Mouse (Mus musculus): ENCODE data around the gene Dusp8. TPM values are rescaled to one million over a fixed set of nuclear protein-coding genes. Genes with fewer than 3 reads are reported as not detected.
A peak's percentile ranks its signal among the peaks of the same experiment; 100 is the strongest.

The Dusp8 gene
- total RNA-seq, 1 experiment from 2014 or later: 8.4 TPM

GRCm38 (mm10) chr7:142050536-142050935, 45.1 kb downstream of the Dusp8 start:
- DNase-seq: no peak

DNA sequence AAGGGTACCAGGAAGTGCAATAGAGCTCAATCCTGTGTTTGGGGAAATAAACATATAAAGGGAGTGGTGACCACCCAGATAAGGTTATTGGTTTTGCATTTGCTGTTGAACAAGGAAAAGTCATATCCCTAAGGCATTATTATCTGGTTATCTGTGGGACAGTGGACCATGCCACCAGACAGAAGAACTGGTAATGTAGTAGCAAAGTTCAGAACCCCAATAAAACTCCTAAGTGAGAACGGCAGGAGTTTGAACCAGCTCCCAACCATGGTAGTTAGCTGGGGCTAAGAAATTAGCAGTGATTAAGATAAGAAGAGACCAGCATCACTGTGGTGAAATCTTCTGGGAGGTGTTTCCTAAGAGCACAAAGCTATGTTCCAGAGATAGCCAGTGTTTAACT, 49.7 kb downstream of the Dusp8 start:
- DNase-seq: no peak

GRCm38 (mm10) chr7:142045344-142045743, 50.3 kb downstream of the Dusp8 start:
- DNase-seq: no peak

DNA sequence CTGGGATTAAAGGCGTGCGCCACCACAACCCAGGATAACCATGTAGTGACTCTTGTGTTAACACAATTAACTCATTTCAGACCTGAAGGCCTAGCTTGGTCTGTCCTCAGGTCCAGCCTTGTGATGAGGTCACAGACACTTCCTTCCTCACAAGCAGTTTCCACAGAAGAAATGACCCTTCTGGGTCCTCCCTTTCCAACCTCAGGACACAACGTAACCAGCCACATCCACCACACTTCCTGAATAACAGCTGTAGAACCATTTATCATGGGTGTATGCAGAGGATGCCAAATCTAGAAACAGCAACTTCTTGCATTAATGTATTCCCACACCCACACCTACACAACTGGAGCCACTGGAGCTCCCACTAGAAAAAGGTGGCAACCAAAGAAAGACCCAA, 54.9 kb downstream of the Dusp8 start:
- DNase-seq: peak; percentile 18

DNA sequence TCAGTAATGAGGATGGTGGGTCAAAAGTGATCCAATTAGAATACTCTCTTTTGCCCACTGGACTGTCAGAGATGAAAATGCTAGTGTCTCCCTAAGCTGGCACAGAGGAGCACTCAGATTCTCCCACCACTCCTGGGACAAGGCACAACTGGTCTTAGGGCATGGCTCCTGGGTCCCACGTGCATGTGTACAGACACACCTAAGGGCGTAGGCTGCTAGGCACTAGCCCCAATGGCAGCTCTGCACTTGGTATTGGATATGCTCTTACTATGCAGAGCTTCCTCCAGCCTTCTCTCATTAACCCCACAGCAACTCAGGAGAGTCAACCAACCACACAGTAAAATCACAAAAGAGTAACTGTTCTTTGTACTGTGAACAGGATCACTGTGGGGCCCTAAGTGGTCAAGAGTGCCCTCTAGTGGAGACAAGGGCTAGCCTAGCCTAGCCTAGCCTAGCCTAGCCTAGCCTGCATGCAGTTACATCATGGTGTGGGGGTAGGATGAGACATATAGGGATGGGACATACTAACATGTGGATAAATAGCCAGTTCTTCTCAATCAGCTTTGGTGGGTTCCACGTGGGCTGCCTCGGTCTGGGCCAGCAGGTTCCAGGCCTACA, 58.0 kb downstream of the Dusp8 start:
- DNase-seq: peak; percentile 54

- DNase-seq: no peak
These were observed 60.4 kb downstream of the Dusp8 start for GRCm38 (mm10) chr7:142035048-142035811.

DNA sequence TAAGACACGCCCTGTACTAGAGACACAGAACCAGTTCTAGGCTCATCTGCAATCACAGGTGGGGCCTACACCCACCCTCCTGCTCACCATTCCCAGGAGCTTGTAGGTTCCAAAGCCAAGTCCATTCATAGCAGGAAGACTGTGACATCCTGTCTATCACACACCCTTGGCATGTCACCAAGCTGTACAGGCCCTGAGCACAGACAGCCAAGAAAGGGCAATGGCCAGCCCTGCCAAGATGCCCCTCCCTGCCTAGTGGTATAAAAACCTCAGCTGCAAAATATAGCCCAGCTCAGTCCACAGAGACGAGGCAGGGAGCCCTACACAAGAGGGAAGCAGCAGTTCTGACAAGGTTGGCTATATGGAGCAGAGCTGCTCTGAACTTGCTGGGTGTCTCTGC, 61.4 kb downstream of the Dusp8 start:
- DNase-seq: peak; percentile 45

- no peak for DNase-seq
These were observed 65.6 kb downstream of the Dusp8 start for GRCm38 (mm10) chr7:142030073-142030472.

Other genes with a start within 250 kb of the Dusp8 start
- 47.8 and 52.5 TPM in 2 replicates for gene Tollip, start 177.3 kb downstream of the Dusp8 start, total RNA-seq (2021)
- gene Brsk2, start 146.1 kb downstream of the Dusp8 start, total RNA-seq (2021): 3.0 and 4.0 TPM in 2 replicates
- 47.4 and 48.6 TPM in 2 replicates for gene Mob2, start 34.8 kb downstream of the Dusp8 start, total RNA-seq (2021)
- gene Gm45618, start 24.9 kb upstream of the Dusp8 start, total RNA-seq (2021): not detected in 2 replicates
- not detected in 2 replicates for gene Gm39115, start 40.2 kb upstream of the Dusp8 start, total RNA-seq (2021)
- gene Gm45337, start 48.8 kb upstream of the Dusp8 start, total RNA-seq (2021): not detected in 2 replicates
- gene Gm29735, start 61.3 kb upstream of the Dusp8 start, total RNA-seq (2021): not detected in 2 replicates
- not detected in 2 replicates for gene Gm4553, start 69.9 kb upstream of the Dusp8 start, total RNA-seq (2021)
- not detected in 2 replicates for gene Krtap5-2, start 80.2 kb upstream of the Dusp8 start, total RNA-seq (2021)
- not detected in 2 replicates for gene Gm10153, start 94.5 kb upstream of the Dusp8 start, total RNA-seq (2021)
- gene Krtap5-3, start 105.5 kb upstream of the Dusp8 start, total RNA-seq (2021): not detected in 2 replicates
- not detected in 2 replicates for gene Gm7579, start 116.0 kb upstream of the Dusp8 start, total RNA-seq (2021)
- gene Krtap5-5, start 134.1 kb upstream of the Dusp8 start, total RNA-seq (2021): not detected in 2 replicates
- gene Gm40460, start 145.2 kb upstream of the Dusp8 start, total RNA-seq (2021): not detected in 2 replicates
- not detected in 2 replicates for gene Gm2431, start 162.5 kb upstream of the Dusp8 start, total RNA-seq (2021)
- gene Gm4559, start 178.5 kb upstream of the Dusp8 start, total RNA-seq (2021): not detected in 2 replicates
- not detected in 2 replicates for gene Krtap5-1, start 201.3 kb upstream of the Dusp8 start, total RNA-seq (2021)
- not detected in 2 replicates for gene Krtap5-4, start 207.7 kb upstream of the Dusp8 start, total RNA-seq (2021)